Mouse (Mus musculus) midbrain, embryonic 15.5 days (tissue): ENCODE data around the gene Atad5. TPM values are rescaled to one million over a fixed set of nuclear protein-coding genes. Genes with fewer than 3 reads are reported as not detected.

ENCODE experiments used
- ATAC-seq: fragments of 200-750 bp; cut with Nextera tagmentation; replicated peaks from 2 replicates; pipeline ENCODE4 v1.8.0; 2017; ENCODE audit warnings: moderate TSS enrichment
- H3K27ac ChIP-seq: fragments of 300-500 bp; sonication (generic); 2 replicates; pipeline ENCODE4 v1.5.1; 2015; ENCODE audit warnings: mild to moderate bottlenecking, inconsistent platforms
- H3K27me3 ChIP-seq: fragments of 300-500 bp; sonication (generic); replicated peaks from 2 replicates; pipeline ENCODE4 v1.6.1; 2015; ENCODE audit warnings: inconsistent platforms
- H3K36me3 ChIP-seq: fragments of 300-500 bp; sonication (generic); replicated peaks from 2 replicates; pipeline ENCODE4 v1.6.1; 2015; ENCODE audit warnings: inconsistent platforms
- H3K4me1 ChIP-seq: fragments of 300-500 bp; sonication (generic); 2 replicates; pipeline ENCODE4 v1.6.1; 2015; ENCODE audit warnings: inconsistent platforms
- H3K4me2 ChIP-seq: fragments of 300-500 bp; sonication (generic); 2 replicates; pipeline ENCODE4 v1.6.1; 2015; ENCODE audit warnings: inconsistent platforms, mild to moderate bottlenecking, moderate library complexity
- H3K4me3 ChIP-seq: fragments of 300-500 bp; sonication (generic); 2 replicates; pipeline ENCODE4 v1.5.1; 2015; ENCODE audit warnings: mild to moderate bottlenecking, inconsistent platforms
- H3K9ac ChIP-seq: fragments of 300-500 bp; sonication (generic); 2 replicates; pipeline ENCODE4 v1.6.1; 2015; ENCODE audit warnings: mild to moderate bottlenecking, inconsistent platforms
- H3K9me3 ChIP-seq: fragments of 300-500 bp; sonication (generic); 2 replicates; pipeline ENCODE4 v1.6.1; 2016; ENCODE audit warnings: inconsistent platforms
- WGBS: fragments of 180-500 bp; shearing (Covaris S2); methylation state at CpG from one replicate; pipeline ENCODE4 v1.1.7; 2015; ENCODE audit warnings: mixed read lengths; 5-methylcytosine and 5-hydroxymethylcytosine counted together
- polyA plus RNA-seq: library from polyadenylated mRNA; unstranded; fragments of >200 nt; fragmentation: Nextera tagmentation; extraction: Ambion mirVana; gene quantifications from 2 replicates; pipeline ENCODE4 v1.2.1, GENCODE M21; 2015

Gene Atad5
- polyA plus RNA-seq, 1 experiment from 2014 or later, result 5.1 TPM

DNA sequence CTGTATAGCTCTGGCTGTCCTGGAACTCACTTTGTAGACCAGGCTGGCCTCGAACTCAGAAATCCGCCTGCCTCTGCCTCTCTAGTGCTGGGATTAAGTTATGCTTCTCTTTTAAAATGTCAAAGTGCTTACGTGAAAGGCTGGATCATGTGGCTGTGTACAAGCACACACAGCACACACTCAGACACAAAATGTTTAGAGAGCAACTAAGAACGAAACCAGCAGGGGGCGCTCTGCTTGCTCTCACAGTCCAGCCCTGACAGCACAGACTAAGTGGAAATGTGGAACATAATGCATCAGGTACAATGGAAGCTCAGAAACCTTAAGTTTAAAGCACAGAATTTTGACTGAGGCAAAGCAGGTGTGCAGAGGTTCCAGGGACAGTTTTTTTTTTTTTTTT, 2.4 kb upstream of the Atad5 start:
- Histone ChIP-seq H3K9me3 (no peaks in the 10 kb centered on the region), H3K4me3 (no peak overlapping the region), H3K27me3 (no peaks in the 10 kb centered on the region), H3K4me1 (peaks cover 14% of the 10 kb centered on the region), H3K27ac (no peak overlapping the region), H3K36me3 (no peaks in the 10 kb centered on the region), H3K9ac (no peak overlapping the region), H3K4me2 (no peak overlapping the region)
- no peak for ATAC-seq
- WGBS, result 6% methylated on average over 5 of the region's 5 CpGs

DNA sequence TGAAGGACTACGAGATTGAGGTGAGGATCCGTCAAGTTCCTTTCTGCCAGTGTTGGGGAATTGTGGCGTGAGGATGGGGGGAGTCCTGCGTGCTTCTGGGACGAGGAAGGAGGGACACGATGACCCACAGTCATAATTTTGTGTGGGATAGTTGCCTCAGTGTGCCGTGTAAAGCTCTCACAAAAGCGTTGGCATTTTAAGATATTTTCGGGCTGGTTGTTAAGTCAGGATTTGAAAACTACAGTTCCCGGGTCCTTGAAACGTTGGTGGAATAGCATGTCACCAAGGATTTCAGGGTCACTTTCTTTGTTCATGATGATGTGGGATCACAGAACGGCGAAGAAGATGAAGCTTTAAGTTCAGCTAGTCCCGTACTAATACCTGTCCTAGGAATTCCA, 616 bp downstream of the Atad5 start:
- H3K27me3 ChIP-seq, result no peaks in the 10 kb centered on the region
- H3K4me2 ChIP-seq, result peak overlapping the region; percentile 76
- WGBS, result under 1% methylated on average over 14 of the region's 14 CpGs
- peaks cover 14% of the 10 kb centered on the region for H3K4me1 ChIP-seq
- H3K4me3 ChIP-seq, result peak overlapping the region; percentile 76
- ATAC-seq, result no peak
- no peak overlapping the region for H3K27ac ChIP-seq
- peak overlapping the region; percentile 78 for H3K9ac ChIP-seq
- no peaks in the 10 kb centered on the region for H3K9me3 ChIP-seq
- H3K36me3 ChIP-seq, result no peaks in the 10 kb centered on the region

DNA sequence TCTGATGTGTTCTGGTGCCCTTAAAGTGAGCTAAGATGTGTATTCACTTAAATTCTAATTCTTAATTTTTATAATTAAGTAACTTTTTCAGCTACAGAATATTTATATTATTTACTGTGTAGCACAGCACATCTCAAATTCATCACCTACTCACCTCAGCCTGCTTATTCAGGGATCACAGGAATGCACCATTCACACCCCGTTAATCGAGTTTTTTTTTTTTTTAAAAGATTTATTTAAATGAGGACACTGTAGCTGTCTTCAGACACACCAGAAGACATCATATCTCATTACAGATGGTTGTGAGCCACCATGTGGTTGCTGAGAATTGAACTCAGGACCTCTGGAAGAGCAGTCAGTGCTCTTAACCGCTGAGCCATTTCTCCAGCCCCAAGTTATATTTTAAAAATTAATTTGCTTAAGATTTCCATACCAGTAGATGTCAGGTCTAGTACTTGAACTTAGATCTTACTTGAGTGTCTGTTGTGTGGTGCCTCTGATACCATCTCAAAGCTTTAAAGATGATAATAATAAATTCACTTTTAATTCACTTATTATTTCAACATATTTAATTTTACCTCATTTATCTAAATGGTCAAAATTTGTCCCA, 1.5 kb downstream of the Atad5 start:
- Histone ChIP-seq H3K9ac (no peak overlapping the region), H3K36me3 (no peaks in the 10 kb centered on the region), H3K27me3 (no peaks in the 10 kb centered on the region), H3K4me3 (peak overlapping the region; percentile 76; the same call in 1 of the 2 replicates), H3K4me1 (peaks cover 14% of the 10 kb centered on the region), H3K9me3 (no peaks in the 10 kb centered on the region), H3K4me2 (peak overlapping the region; percentile 76; the same call in 1 of the 2 replicates), H3K27ac (no peak overlapping the region)
- no peak for ATAC-seq
- 61% methylated on average over 3 of the region's 3 CpGs for WGBS

DNA sequence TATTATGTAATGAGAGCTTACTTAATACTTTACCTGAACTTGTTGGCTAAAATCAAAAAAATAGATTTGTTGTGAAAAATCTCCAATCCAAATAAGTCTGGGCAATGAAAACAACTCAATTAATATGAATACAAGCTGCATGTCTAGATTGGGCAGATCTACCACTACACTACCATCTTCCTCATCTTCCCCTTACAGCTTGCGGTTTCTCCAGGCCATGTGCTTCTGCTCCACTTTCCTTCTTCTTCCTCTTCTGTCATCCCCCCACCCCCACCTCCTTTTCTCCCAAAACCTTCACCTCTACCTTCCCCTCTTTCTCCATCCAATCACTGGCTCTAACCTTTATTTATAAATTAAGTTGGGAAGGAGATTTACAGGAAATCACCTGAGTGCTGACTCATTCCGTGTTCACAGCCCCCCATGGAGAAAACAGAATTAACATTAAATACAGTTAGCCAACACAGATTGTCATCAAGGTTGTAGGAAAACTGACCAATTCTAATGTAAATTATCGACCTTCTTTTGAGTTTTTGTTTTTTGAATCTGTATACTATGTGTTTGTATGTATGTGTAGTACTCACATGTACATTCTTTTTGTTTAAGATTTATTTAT, 9.3 kb downstream of the Atad5 start:
- Histone ChIP-seq H3K36me3 (peaks cover 6% of the 10 kb centered on the region), H3K9me3 (no peaks in the 10 kb centered on the region), H3K27ac (no peak overlapping the region), H3K9ac (no peak overlapping the region), H3K27me3 (no peaks in the 10 kb centered on the region), H3K4me3 (no peak overlapping the region), H3K4me1 (no peaks in the 10 kb centered on the region), H3K4me2 (no peak overlapping the region)
- no peak for ATAC-seq
- WGBS, result 90% methylated on average over 3 of the region's 3 CpGs

DNA sequence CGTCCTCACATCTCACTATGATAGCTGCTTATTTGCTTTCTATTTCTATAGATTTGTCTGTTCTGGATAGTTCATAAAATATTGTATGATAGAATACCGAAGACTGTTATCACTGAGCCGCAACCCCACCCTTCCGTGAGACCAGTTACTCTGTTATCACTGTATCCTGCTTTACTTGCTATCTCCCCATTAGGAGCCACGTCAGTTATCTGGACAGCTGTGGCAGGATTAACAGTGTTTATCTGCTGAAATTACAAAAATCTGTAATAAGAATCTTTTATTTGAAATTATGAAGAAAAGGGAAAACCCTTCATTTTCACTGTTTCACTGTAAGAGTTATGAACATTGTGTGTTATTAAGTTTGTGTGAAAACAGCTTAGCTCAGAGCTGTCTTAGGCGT, 12.1 kb downstream of the Atad5 start:
- ATAC-seq, result no peak
- 94% methylated on average over 6 of the region's 6 CpGs for WGBS

DNA sequence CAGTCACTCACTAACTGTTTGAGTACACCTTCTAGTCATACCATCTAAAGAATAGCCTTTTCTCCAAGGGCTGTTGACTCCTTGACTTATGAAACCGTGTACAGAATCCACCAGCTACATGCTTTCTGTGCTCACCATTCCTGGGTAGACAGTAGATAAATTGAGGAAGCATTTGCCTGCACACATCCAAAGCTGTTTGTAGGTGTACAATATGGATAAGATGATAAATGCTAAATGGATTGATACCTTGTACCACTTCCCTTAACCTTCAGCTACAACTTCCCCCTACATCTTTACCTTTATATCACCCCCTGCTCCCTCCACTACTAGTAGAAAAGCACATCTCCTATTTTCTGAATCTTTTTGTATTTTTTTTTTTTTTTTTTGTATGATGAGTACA, 15.2 kb downstream of the Atad5 start:
- H3K9ac ChIP-seq, result no peak overlapping the region
- H3K4me2 ChIP-seq, result no peak overlapping the region
- H3K9me3 ChIP-seq, result no peaks in the 10 kb centered on the region
- no peak overlapping the region for H3K4me3 ChIP-seq
- H3K27me3 ChIP-seq, result no peaks in the 10 kb centered on the region
- no peaks in the 10 kb centered on the region for H3K4me1 ChIP-seq
- peaks cover 9% of the 10 kb centered on the region for H3K36me3 ChIP-seq
- no peak overlapping the region for H3K27ac ChIP-seq
- WGBS, result 76% methylated on average over 1 of the region's 1 CpGs
- ATAC-seq, result no peak

More for the DNA sequence above, 12.1 kb downstream of the Atad5 start:
- no peak overlapping the region for H3K9ac ChIP-seq
- peaks cover 6% of the 10 kb centered on the region for H3K36me3 ChIP-seq
- H3K27ac ChIP-seq, result no peak overlapping the region
- H3K4me3 ChIP-seq, result no peak overlapping the region
- H3K4me2 ChIP-seq, result no peak overlapping the region
- no peaks in the 10 kb centered on the region for H3K4me1 ChIP-seq
- H3K27me3 ChIP-seq, result no peaks in the 10 kb centered on the region
- H3K9me3 ChIP-seq, result no peaks in the 10 kb centered on the region

DNA sequence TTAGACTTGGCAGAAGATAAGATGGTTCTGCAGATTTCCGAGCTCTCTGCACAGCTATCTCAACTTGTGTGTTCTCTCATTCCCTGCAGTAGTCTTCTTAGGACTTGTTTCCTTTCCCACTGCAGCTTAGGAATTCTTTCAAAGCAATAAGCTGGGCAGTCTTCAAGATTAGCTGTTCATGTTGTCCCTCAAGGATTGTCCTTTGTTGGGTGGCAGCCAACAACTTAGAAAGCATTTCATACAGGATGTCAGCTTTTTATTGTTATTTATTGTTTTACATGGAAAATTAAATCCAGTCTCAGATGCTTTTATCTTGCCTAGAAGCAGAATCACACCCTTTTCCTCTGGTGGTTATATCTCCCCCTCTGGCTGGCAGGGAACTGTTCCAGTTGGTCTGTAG, 27.2 kb downstream of the Atad5 start:
- Histone ChIP-seq H3K4me3 (no peak overlapping the region), H3K4me2 (no peak overlapping the region), H3K27ac (no peak overlapping the region), H3K36me3 (peaks cover 21% of the 10 kb centered on the region), H3K9me3 (no peaks in the 10 kb centered on the region), H3K27me3 (no peaks in the 10 kb centered on the region), H3K4me1 (no peaks in the 10 kb centered on the region), H3K9ac (no peak overlapping the region)
- ATAC-seq, result no peak
- WGBS, result 80% methylated on average over 1 of the region's 1 CpGs

DNA sequence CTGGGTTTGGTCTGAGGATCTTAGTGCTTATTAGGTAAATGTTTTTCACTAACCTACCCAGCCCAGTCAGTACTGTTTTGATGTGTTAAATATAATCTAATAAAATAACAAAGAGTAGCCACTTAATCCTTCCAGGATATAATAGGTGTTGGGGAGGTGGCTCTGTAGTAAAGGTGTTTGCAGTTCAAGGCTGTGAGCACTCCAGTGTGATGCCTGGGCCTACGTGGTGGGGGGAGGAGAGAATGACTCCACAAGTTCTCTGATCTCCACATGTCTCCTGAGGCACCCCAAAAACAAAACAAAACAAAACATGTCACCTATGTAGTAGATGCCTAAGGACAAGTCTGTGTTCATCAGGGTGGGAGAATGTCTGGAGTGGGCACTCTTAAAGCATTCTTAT, 42.9 kb downstream of the Atad5 start:
- WGBS, result 66% methylated on average over 1 of the region's 1 CpGs

DNA sequence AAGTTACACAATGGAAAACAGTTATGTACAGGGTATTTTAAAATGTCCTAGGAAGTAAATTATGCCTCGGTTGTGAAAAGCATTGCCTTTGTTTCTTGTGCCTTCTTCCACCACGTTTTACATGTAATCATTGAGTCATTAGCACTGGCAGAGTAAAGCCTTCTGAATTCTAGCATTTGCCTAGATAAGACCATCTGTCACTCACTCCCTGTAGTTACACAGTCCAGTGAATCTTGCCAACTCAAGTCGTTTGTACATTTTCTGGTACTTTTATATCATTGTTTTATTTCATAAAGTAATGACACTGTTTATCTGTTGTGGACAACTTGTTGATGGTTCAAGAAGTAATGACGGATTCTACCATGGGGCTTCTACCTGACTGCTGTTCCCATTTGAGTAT, 45.5 kb downstream of the Atad5 start:
- no peak overlapping the region for H3K4me2 ChIP-seq
- no peak overlapping the region for H3K4me3 ChIP-seq
- no peaks in the 10 kb centered on the region for H3K9me3 ChIP-seq
- 76% methylated on average over 4 of the region's 4 CpGs for WGBS
- H3K27me3 ChIP-seq, result no peaks in the 10 kb centered on the region
- no peak for ATAC-seq
- H3K9ac ChIP-seq, result no peak overlapping the region
- no peak overlapping the region for H3K27ac ChIP-seq
- peaks cover 3% of the 10 kb centered on the region; the same call in 1 of the 2 replicates for H3K4me1 ChIP-seq
- H3K36me3 ChIP-seq, result peaks cover 17% of the 10 kb centered on the region

More for the DNA sequence above, 42.9 kb downstream of the Atad5 start:
- Histone ChIP-seq H3K4me3 (no peak overlapping the region), H3K4me1 (no peaks in the 10 kb centered on the region), H3K4me2 (no peak overlapping the region), H3K27ac (no peak overlapping the region), H3K27me3 (no peaks in the 10 kb centered on the region), H3K36me3 (peaks cover 20% of the 10 kb centered on the region), H3K9ac (no peak overlapping the region), H3K9me3 (no peaks in the 10 kb centered on the region)
- ATAC-seq, result no peak

DNA sequence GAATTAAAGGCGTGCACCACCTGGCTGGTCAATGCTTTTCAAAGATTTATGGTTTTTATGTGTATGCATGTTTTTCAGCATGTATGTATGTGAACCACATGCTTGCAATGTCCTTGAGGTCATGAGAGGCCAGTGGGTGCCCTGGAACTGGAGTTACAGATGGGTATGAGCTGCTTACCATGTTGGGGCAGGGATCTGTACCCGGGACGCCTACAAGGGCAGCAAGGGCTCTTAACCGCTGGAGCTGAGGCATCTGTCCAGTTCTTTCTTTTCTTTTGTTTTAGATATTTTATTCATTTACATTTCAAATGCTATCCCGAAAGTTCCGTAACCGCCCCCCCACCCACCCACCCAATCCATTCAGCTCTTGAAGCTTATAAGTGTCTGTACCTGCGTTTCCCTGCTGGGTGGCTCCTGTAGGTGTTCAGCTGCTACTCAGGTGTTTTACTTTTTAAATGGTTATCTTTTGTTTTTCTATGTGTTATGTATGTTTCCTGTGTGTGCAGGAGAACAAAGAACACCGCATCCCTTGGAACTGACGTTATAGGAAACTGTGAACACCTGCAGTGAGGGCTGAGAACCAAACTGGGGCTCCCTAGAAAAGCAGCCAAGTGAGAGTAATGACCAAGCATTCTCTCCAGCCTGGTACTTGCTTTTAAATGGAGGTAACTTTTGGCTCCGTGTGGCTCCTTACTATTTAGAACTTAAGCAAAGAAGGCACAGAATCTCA, 46.9 kb downstream of the Atad5 start:
- no peaks in the 10 kb centered on the region for H3K9me3 ChIP-seq
- H3K36me3 ChIP-seq, result peaks cover 20% of the 10 kb centered on the region
- no peaks in the 10 kb centered on the region for H3K27me3 ChIP-seq
- no peak overlapping the region for H3K27ac ChIP-seq
- H3K9ac ChIP-seq, result no peak overlapping the region
- H3K4me1 ChIP-seq, result peaks cover 8% of the 10 kb centered on the region
- H3K4me3 ChIP-seq, result no peak overlapping the region
- ATAC-seq, result no peak
- H3K4me2 ChIP-seq, result no peak overlapping the region
- WGBS, result 86% methylated on average over 11 of the region's 11 CpGs

DNA sequence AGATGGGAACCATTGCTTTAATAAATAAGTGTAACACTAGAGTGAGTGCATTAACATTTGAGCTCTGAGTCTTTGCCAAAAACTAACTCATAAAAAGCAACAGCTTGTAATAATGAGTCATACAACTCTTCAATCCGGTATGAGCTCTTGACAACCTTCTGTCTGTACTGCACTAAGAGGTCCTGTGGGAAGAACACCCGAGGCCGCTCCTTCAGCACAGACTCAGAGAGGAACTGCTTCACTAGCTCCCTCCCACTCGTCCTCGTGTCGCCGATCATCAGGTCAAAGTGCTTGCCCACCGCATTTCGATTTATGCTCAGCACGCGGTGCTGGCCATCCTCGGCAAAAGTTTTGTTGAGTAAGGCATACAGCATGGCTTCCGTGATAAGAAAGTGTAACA, 47.6 kb downstream of the Atad5 start:
- ATAC-seq, result no peak

DNA sequence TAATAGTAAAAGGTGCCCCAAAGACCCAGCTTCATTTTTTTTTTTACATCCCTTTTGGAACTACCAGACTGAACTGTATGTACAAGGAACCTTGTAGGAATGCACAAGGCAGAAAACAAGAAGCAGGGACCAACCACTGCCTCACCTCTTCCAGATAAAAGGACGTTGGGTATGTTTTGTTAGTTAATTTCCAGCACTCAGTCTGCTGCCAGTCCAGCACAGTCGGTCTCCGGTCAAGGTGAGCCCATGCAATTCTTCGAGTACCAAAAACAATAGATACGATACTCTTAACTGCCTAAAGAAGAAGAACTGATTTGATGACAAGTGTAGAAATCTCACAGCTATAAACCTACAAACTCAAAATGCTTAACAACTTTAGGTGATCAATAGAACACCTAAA, 48.6 kb downstream of the Atad5 start:
- no peak overlapping the region for H3K9ac ChIP-seq
- H3K9me3 ChIP-seq, result no peaks in the 10 kb centered on the region
- peaks cover 12% of the 10 kb centered on the region for H3K36me3 ChIP-seq
- no peaks in the 10 kb centered on the region for H3K27me3 ChIP-seq
- no peak overlapping the region for H3K4me3 ChIP-seq
- H3K4me2 ChIP-seq, result no peak overlapping the region
- peaks cover 15% of the 10 kb centered on the region for H3K4me1 ChIP-seq
- WGBS, result 93% methylated on average over 5 of the region's 5 CpGs
- no peak overlapping the region for H3K27ac ChIP-seq
- ATAC-seq, result no peak

More for the DNA sequence above, 47.6 kb downstream of the Atad5 start:
- H3K4me2 ChIP-seq, result no peak overlapping the region
- H3K9ac ChIP-seq, result no peak overlapping the region
- peaks cover 20% of the 10 kb centered on the region for H3K36me3 ChIP-seq
- no peak overlapping the region for H3K27ac ChIP-seq
- H3K4me1 ChIP-seq, result peaks cover 11% of the 10 kb centered on the region
- H3K9me3 ChIP-seq, result no peaks in the 10 kb centered on the region
- no peak overlapping the region for H3K4me3 ChIP-seq
- 92% methylated on average over 13 of the region's 13 CpGs for WGBS
- no peaks in the 10 kb centered on the region for H3K27me3 ChIP-seq
